Mouse (Mus musculus): Measurements from ENCODE around the gene 6820408C15Rik. TPM values are rescaled to one million over a fixed set of nuclear protein-coding genes. Genes with fewer than 3 reads are reported as not detected.
A peak's percentile ranks its signal among the peaks of the same experiment; 100 is the strongest.
"Not testable (repeated sequence)": the region's sequence is repeated elsewhere in the genome, so short reads cannot be mapped to it uniquely, and the experiment has no call there.

6820408C15Rik gene
- polyA plus RNA-seq, 1 experiment from 2014 or later: 2.5 TPM

GRCm38 (mm10) chr2:152413765-152414584 lies 1.4 kb upstream of the 6820408C15Rik start:
- Histone ChIP-seq H3K4me1 (peaks cover 50% of the 10 kb centered on the region), H3K4me2 (peak overlapping the region; percentile 87), H3K27me3 (replicated peaks) (no peaks in the 10 kb centered on the region), H3K9me3 (no peaks in the 10 kb centered on the region), H3K4me3 (peak overlapping the region; percentile 72), H3K36me3 (replicated peaks) (no peaks in the 10 kb centered on the region), H3K9ac (peak overlapping the region; percentile 63), H3K27ac (peak overlapping the region; percentile 97)
- WGBS: under 1% methylated on average over 86 of the region's 86 CpGs
- peak; percentile 46 for ATAC-seq (replicated peaks)

GRCm38 (mm10) chr2:152414591-152415165 lies 709 bp upstream of the 6820408C15Rik start, which contains the start of gene Zcchc3:
Gene Zcchc3, minus strand, starts transcription at chr2:152415027.
- Histone ChIP-seq H3K9ac (peak within 1 kb of the TSS; percentile 63), H3K4me3 (peak within 1 kb of the TSS; percentile 72), H3K4me1 (peaks cover 50% of the 10 kb centered on the region), H3K4me2 (peak within 1 kb of the TSS; percentile 87), H3K36me3 (replicated peaks) (no peaks in the 10 kb centered on the region), H3K9me3 (no peaks in the 10 kb centered on the region), H3K27ac (peak within 1 kb of the TSS; percentile 97), H3K27me3 (replicated peaks) (no peaks in the 10 kb centered on the region)
- under 1% methylated on average over 65 of the region's 65 CpGs for WGBS
- ATAC-seq (replicated peaks): peak; percentile 80

- Histone ChIP-seq H3K27ac (peak overlapping the region; percentile 97), H3K4me3 (peak overlapping the region; percentile 72), H3K4me2 (peak overlapping the region; percentile 87), H3K9ac (no peak overlapping the region), H3K27me3 (replicated peaks) (no peaks in the 10 kb centered on the region), H3K36me3 (replicated peaks) (no peaks in the 10 kb centered on the region), H3K9me3 (no peaks in the 10 kb centered on the region), H3K4me1 (peaks cover 40% of the 10 kb centered on the region)
- no peak for ATAC-seq (replicated peaks)
- 95% methylated on average over 3 of the region's 3 CpGs for WGBS
Observed at GRCm38 (mm10) chr2:152415786-152416185, 399 bp downstream of the 6820408C15Rik start.

GRCm38 (mm10) chr2:152427493-152427892 lies 12.1 kb downstream of the 6820408C15Rik start:
- Histone ChIP-seq H3K4me2 (peak overlapping the region; percentile 41), H3K36me3 (replicated peaks) (no peaks in the 10 kb centered on the region), H3K27me3 (replicated peaks) (no peaks in the 10 kb centered on the region), H3K4me3 (peak overlapping the region; percentile 11; the same call in 1 of the 2 replicates), H3K9me3 (no peaks in the 10 kb centered on the region), H3K9ac (no peak overlapping the region), H3K27ac (0 out of 2 replicates have a peak overlapping the region, but pooled peaks have one; percentile 35), H3K4me1 (peaks cover 9% of the 10 kb centered on the region)
- ATAC-seq (replicated peaks): 0 out of 2 replicates have a peak, but pooled peaks have one; percentile 52
- WGBS: 5% methylated on average over 12 of the region's 12 CpGs

- not testable (repeated sequence) for H3K27ac ChIP-seq; H3K4me2 ChIP-seq; H3K4me3 ChIP-seq; H3K36me3 ChIP-seq (replicated peaks); H3K4me1 ChIP-seq; ATAC-seq (replicated peaks); H3K9ac ChIP-seq; H3K9me3 ChIP-seq; H3K27me3 ChIP-seq (replicated peaks)
- 98% methylated on average over 2 of the region's 2 CpGs for WGBS
Observed at GRCm38 (mm10) chr2:152428481-152428880, 13.1 kb downstream of the 6820408C15Rik start.

- no peaks in the 10 kb centered on the region for H3K27me3 ChIP-seq (replicated peaks)
- peaks cover 10% of the 10 kb centered on the region for H3K4me1 ChIP-seq
- H3K4me2 ChIP-seq: no peak overlapping the region
- H3K27ac ChIP-seq: no peak overlapping the region
- ATAC-seq (replicated peaks): no peak
- no peaks in the 10 kb centered on the region for H3K36me3 ChIP-seq (replicated peaks)
- H3K9me3 ChIP-seq: no peaks in the 10 kb centered on the region
- H3K4me3 ChIP-seq: no peak overlapping the region
- H3K9ac ChIP-seq: no peak overlapping the region
- 66% methylated on average over 7 of the region's 7 CpGs for WGBS
Observed at GRCm38 (mm10) chr2:152436405-152436901, 21.1 kb downstream of the 6820408C15Rik start.

DNA sequence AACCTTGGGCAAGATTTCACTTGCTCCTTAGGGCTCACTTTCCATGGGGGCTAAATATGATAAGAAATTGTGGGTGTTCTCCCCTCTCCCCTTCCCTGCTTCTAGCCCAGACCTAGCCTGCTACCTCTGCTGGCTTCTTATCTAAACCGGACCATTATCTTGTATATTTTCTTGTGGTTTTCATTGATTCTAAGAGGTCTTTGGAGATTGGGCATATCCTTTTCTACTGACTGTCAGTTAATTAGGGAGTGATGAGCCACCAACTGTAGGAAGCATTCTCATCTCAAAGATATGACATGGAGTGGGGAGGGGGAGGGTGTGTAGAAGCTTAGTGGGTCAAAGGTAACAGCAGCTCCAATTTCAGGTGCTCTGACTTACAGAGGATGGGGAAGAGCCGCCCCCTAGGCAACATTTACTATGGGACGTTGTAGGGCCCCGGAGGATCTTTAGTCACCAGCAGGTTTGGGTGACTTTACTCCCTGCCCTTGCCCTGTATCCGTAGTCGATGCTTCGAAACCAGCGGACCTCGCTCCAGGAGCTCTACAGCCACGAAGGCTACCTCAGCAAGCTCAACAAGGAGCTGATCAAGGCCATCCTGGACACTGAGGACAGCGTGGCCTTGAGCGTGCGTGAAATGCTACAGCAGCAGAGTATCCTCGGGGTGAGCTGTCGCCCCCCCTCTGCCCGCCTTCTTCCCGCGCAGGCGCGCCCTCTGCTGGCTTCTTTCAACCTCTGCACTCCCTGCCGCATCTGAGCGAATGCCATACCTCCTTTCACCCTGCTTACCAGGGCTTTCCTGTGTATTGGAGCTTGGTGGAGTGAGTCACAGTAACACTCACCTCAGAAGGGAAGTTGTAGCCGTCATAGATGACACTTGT lies 21.8 kb downstream of the 6820408C15Rik start:
- WGBS: 3% methylated on average over 23 of the region's 23 CpGs
- Histone ChIP-seq H3K27ac (0 out of 2 replicates have a peak overlapping the region, but pooled peaks have one; percentile 48), H3K9ac (peak overlapping the region; percentile 53), H3K27me3 (replicated peaks) (no peaks in the 10 kb centered on the region), H3K4me3 (peak overlapping the region; percentile 34), H3K9me3 (no peaks in the 10 kb centered on the region), H3K4me1 (peaks cover 10% of the 10 kb centered on the region), H3K36me3 (replicated peaks) (no peaks in the 10 kb centered on the region), H3K4me2 (peak overlapping the region; percentile 64)
- ATAC-seq (replicated peaks): peak; percentile 92

DNA sequence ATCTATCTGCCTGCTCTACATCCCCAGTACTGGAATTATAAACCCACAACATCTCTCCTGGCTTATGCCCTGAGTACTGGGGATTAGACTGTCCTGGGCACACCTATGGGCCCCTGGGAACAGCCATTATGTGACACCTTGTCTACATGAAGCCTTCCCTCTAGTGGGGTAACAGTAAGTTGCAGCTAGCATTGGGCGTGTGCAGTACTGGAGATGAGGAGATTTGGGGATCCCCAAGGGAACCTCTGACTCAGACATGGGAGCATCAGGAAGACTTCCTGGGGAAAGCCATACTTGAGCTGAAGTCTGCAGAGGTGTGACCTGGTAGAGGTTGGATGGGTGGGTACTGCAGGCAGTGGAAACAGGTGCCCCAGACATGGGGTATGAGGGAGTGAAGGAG lies 23.6 kb downstream of the 6820408C15Rik start:
- Histone ChIP-seq H3K36me3 (replicated peaks) (no peaks in the 10 kb centered on the region), H3K4me3 (no peak overlapping the region), H3K27ac (no peak overlapping the region), H3K4me2 (no peak overlapping the region), H3K9me3 (no peaks in the 10 kb centered on the region), H3K4me1 (peaks cover 10% of the 10 kb centered on the region), H3K9ac (no peak overlapping the region), H3K27me3 (replicated peaks) (no peaks in the 10 kb centered on the region)
- 63% methylated on average over 1 of the region's 1 CpGs for whole genome bisulfite sequencing
- ATAC-seq (replicated peaks): no peak

DNA sequence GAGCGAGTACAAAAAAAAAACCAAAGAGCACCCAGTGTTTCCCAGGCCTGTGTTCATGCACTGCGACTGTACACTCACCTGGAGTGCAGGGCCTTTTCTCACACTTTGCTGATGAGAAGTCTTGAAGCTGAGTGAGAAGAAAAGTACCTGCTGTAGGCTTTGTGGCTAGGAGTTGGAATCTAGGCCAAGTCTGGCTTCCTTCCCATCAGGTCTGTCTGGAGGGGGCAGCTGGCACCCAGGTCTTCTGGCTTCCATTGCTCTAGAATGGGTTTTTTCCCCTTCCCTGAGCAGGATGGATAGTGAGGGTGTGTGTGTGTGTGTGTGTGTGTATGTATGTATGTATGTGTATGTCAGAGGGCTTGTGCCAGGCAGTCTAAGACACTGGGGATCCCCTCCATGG lies 24.4 kb downstream of the 6820408C15Rik start:
- H3K4me3 ChIP-seq: no peak overlapping the region
- H3K4me2 ChIP-seq: no peak overlapping the region
- no peak overlapping the region for H3K27ac ChIP-seq
- WGBS: 89% methylated on average over 2 of the region's 2 CpGs
- H3K27me3 ChIP-seq (replicated peaks): no peaks in the 10 kb centered on the region
- no peak overlapping the region for H3K9ac ChIP-seq
- H3K9me3 ChIP-seq: no peaks in the 10 kb centered on the region
- H3K36me3 ChIP-seq (replicated peaks): no peaks in the 10 kb centered on the region
- no peak for ATAC-seq (replicated peaks)
- peaks cover 10% of the 10 kb centered on the region for H3K4me1 ChIP-seq

DNA sequence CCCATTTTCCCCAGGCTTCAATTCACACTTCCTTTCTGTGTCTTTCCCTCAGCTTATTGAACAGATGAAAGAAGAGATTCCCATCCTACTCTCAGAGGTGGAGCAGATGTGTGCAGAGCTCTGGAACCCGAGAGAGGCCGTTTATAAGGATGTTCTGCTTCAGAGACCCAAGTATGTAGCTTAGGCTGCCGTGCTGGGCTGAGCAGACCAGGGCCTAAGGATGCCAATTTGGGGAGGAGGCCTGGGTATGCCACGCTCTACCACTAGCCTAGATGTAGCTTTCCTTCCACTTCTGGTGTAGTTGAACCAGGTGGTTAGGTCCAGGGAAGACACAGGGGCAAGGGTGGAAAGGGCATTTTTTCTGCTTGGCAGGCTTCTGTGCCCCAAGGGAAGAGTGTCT lies 26.9 kb downstream of the 6820408C15Rik start:
- Histone ChIP-seq H3K4me3 (no peak overlapping the region), H3K27ac (no peak overlapping the region), H3K9ac (no peak overlapping the region), H3K9me3 (no peaks in the 10 kb centered on the region), H3K27me3 (replicated peaks) (no peaks in the 10 kb centered on the region), H3K4me2 (no peak overlapping the region), H3K4me1 (peaks cover 4% of the 10 kb centered on the region), H3K36me3 (replicated peaks) (no peaks in the 10 kb centered on the region)
- WGBS: 52% methylated on average over 4 of the region's 4 CpGs
- ATAC-seq (replicated peaks): no peak

GRCm38 (mm10) chr2:152443281-152443680 lies 27.9 kb downstream of the 6820408C15Rik start:
- Histone ChIP-seq H3K27me3 (replicated peaks) (no peaks in the 10 kb centered on the region), H3K36me3 (replicated peaks) (no peaks in the 10 kb centered on the region), H3K9me3 (no peaks in the 10 kb centered on the region), H3K4me1 (no peaks in the 10 kb centered on the region), H3K27ac (no peak overlapping the region), H3K4me2 (no peak overlapping the region), H3K9ac (no peak overlapping the region), H3K4me3 (no peak overlapping the region)
- no peak for ATAC-seq (replicated peaks)
- WGBS: 88% methylated on average over 8 of the region's 8 CpGs

GRCm38 (mm10) chr2:152446642-152447041 lies 31.3 kb downstream of the 6820408C15Rik start:
- no peaks in the 10 kb centered on the region for H3K36me3 ChIP-seq (replicated peaks)
- H3K9me3 ChIP-seq: no peaks in the 10 kb centered on the region
- H3K27me3 ChIP-seq (replicated peaks): no peaks in the 10 kb centered on the region
- H3K4me3 ChIP-seq: no peak overlapping the region
- no peak for ATAC-seq (replicated peaks)
- WGBS: 69% methylated on average over 2 of the region's 2 CpGs
- no peak overlapping the region for H3K9ac ChIP-seq
- no peak overlapping the region for H3K27ac ChIP-seq
- H3K4me2 ChIP-seq: no peak overlapping the region
- H3K4me1 ChIP-seq: no peaks in the 10 kb centered on the region
